Mouse (Mus musculus) stomach, embryonic 15.5 days (tissue): ENCODE results near the gene Atp5h. TPM values are rescaled to one million over a fixed set of nuclear protein-coding genes. Genes with fewer than 3 reads are reported as not detected.
A peak's percentile ranks its signal among the peaks of the same experiment; 100 is the strongest.
"Not testable (repeated sequence)": the region's sequence is repeated elsewhere in the genome, so short reads cannot be mapped to it uniquely, and the experiment has no call there.

ENCODE experiments used
- ATAC-seq: fragments of 200-750 bp; cut with Nextera tagmentation; 2 replicates; pipeline ENCODE4 v1.8.0; 2017; ENCODE audit warnings: low read depth, moderate number of reproducible peaks, moderate TSS enrichment; ENCODE audit not compliant: insufficient read depth, low FRiP score
- H3K27ac ChIP-seq: fragments of 300-500 bp; sonication (generic); 2 replicates; pipeline ENCODE4 v1.5.1; 2015; ENCODE audit warnings: mild to moderate bottlenecking, inconsistent platforms
- H3K27me3 ChIP-seq: fragments of 300-500 bp; sonication (generic); replicated peaks from 2 replicates; pipeline ENCODE4 v1.6.1; 2015; ENCODE audit warnings: inconsistent platforms
- H3K36me3 ChIP-seq: fragments of 300-500 bp; sonication (generic); 2 replicates; pipeline ENCODE4 v1.6.1; 2015; ENCODE audit warnings: inconsistent platforms
- H3K4me1 ChIP-seq: fragments of 300-500 bp; sonication (generic); 2 replicates; pipeline ENCODE4 v1.6.1; 2015; ENCODE audit warnings: inconsistent platforms
- H3K4me2 ChIP-seq: fragments of 300-500 bp; sonication (generic); 2 replicates; pipeline ENCODE4 v1.6.1; 2015; ENCODE audit warnings: mild to moderate bottlenecking, inconsistent platforms
- H3K4me3 ChIP-seq: fragments of 300-500 bp; sonication (generic); replicated peaks from 2 replicates; pipeline ENCODE4 v1.5.1; 2015; ENCODE audit warnings: inconsistent platforms
- H3K9ac ChIP-seq: fragments of 300-500 bp; sonication (generic); 2 replicates; pipeline ENCODE4 v1.6.1; 2015; ENCODE audit warnings: inconsistent platforms
- H3K9me3 ChIP-seq: fragments of 300-500 bp; sonication (generic); 2 replicates; pipeline ENCODE4 v1.6.1; 2016; ENCODE audit warnings: inconsistent platforms
- WGBS: fragments of 180-500 bp; shearing (Covaris S2); methylation state at CpG from one replicate; pipeline ENCODE4 v1.1.7; 2015; 5-methylcytosine and 5-hydroxymethylcytosine counted together
- polyA plus RNA-seq: library from polyadenylated mRNA; unstranded; fragments of >200 nt; fragmentation: Nextera tagmentation; extraction: Ambion mirVana; gene quantifications from 2 replicates; pipeline ENCODE4 v1.2.1, GENCODE M21; 2015

The Atp5h gene
- polyA plus RNA-seq = 824 and 904 TPM in 2 replicates

DNA sequence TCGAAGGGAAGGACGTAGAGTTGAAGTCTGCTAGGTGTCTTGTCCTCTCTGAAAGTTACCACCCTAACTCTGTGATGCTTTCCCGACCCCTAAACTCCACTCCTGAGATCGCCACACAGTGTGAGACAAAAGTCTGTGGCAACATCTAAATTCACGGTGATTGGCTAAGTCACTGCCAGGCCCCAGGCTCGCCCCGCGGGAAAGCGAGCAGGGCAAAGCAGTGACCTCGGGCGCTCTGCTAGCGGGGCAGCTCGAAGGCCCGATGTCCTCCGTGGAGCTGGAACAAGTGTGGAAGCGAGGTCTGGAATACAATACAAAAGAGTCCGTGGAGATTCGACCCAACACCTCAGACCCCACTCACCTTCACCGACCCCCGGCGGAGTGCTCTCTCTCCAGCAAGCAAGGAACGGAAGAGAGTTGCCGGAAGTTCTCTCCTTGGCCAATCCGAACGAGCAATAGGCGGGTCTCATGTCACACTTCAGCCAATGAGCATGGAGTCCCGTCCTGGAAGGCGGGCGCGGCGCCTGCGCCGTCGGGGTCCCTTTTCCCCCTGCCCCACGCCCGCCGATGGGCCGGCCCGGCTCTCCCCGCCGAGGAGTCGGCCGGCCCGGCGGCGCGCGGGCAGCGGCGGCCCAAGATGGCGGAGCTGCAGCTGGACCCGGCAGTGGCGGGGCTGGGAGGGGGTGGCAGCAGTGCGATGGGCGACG is at the start of gene Atp5h, which contains the start of gene Kctd2:
Gene Atp5h, minus strand, starts transcription at position 432 of the 707 bp plus-strand sequence.
Gene Kctd2, plus strand, starts transcription at position 598 of the 707 bp plus-strand sequence.
- H3K4me3 ChIP-seq = peak within 1 kb of the TSS; percentile 73
- H3K27me3 ChIP-seq = no peaks in the 10 kb centered on the region
- H3K9me3 ChIP-seq = no peaks in the 10 kb centered on the region
- ATAC-seq = peak; percentile 97
- H3K4me1 ChIP-seq = peaks cover 26% of the 10 kb centered on the region
- WGBS = under 1% methylated on average over 45 of the region's 56 CpGs
- peaks cover 24% of the 10 kb centered on the region for H3K36me3 ChIP-seq
- H3K27ac ChIP-seq = peak within 1 kb of the TSS; percentile 86
- peak within 1 kb of the TSS; percentile 96 for H3K4me2 ChIP-seq
- peak within 1 kb of the TSS; percentile 90 for H3K9ac ChIP-seq

DNA sequence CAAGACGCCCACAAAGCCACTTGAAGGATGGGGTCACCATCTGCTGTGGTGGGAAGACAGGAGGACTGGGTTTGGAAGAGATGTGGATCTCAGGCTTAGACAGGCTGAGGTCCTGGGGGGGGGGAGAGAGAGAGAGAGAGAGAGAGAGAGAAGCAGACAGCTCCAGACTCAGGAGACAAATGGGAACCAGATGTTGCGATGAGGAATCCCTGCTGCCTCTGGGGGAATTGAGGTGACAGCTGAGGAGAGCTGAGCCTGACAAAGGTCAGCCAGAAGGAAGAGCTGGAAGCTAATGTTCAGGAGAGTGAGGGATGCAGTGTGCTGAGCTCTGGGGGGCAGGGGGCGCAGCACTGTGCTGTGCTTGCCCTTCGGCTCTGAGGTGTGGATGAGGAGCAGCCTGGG is 47.5 kb upstream of the Atp5h start:
- H3K36me3 ChIP-seq = no peaks in the 10 kb centered on the region
- no peak overlapping the region for H3K27ac ChIP-seq
- no peaks in the 10 kb centered on the region for H3K9me3 ChIP-seq
- H3K4me2 ChIP-seq = no peak overlapping the region
- H3K4me1 ChIP-seq = peaks cover 8% of the 10 kb centered on the region
- H3K4me3 ChIP-seq = no peak overlapping the region
- WGBS = 29% methylated on average over 4 of the region's 4 CpGs
- no peak overlapping the region for H3K9ac ChIP-seq
- H3K27me3 ChIP-seq = no peaks in the 10 kb centered on the region
- 0 out of 2 replicates have a peak, but pooled peaks have one; percentile 12 for ATAC-seq

DNA sequence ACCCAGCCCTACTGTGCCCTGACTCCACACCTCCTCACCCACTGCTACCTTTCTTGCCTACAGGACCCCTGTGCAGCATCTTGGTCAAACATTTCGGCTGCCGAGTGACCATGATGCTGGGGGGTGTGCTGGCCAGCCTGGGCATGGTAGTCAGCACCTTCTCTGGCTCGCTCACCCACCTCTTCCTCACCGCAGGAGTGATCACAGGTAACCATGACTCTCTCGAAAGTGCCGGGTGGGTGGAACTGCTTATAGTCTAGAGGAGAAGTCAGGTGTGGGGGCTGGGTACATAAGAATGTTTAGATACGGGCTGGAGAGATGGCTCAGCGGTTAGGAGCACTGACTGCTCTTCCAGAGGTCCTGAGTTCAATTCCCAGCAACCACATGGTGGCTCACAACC is 45.1 kb upstream of the Atp5h start:
- no peak overlapping the region for H3K9ac ChIP-seq
- ATAC-seq = no peak
- no peaks in the 10 kb centered on the region for H3K36me3 ChIP-seq
- H3K4me2 ChIP-seq = no peak overlapping the region
- H3K27ac ChIP-seq = no peak overlapping the region
- no peaks in the 10 kb centered on the region for H3K9me3 ChIP-seq
- H3K4me1 ChIP-seq = peaks cover 8% of the 10 kb centered on the region
- no peak overlapping the region for H3K4me3 ChIP-seq
- H3K27me3 ChIP-seq = no peaks in the 10 kb centered on the region
- 88% methylated on average over 8 of the region's 8 CpGs for WGBS

DNA sequence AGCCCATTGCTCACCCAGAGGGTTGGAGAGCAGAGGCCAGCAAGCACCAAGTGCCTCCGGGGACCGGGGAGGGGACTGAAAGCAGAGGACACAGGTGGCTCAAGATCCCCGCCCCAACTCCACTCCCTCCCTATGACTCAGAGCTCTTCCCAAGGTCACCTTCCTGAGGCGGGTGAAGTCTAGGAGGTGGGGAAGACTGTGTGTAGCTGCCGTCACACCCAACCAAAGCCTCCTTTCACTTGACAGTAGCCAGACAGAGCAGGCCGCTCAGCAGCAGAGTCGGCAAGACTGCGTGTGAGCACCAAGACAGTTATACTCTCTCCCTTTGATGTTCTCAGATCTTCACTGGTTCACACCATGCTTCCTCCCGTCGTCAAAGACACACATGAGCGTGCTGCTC is 43.6 kb upstream of the Atp5h start:
- Histone ChIP-seq H3K4me3 (no peak overlapping the region), H3K4me2 (no peak overlapping the region), H3K9ac (no peak overlapping the region), H3K27ac (no peak overlapping the region), H3K9me3 (no peaks in the 10 kb centered on the region), H3K27me3 (no peaks in the 10 kb centered on the region), H3K36me3 (no peaks in the 10 kb centered on the region), H3K4me1 (peaks cover 8% of the 10 kb centered on the region)
- peak; percentile 76 for ATAC-seq
- WGBS = 57% methylated on average over 11 of the region's 11 CpGs

DNA sequence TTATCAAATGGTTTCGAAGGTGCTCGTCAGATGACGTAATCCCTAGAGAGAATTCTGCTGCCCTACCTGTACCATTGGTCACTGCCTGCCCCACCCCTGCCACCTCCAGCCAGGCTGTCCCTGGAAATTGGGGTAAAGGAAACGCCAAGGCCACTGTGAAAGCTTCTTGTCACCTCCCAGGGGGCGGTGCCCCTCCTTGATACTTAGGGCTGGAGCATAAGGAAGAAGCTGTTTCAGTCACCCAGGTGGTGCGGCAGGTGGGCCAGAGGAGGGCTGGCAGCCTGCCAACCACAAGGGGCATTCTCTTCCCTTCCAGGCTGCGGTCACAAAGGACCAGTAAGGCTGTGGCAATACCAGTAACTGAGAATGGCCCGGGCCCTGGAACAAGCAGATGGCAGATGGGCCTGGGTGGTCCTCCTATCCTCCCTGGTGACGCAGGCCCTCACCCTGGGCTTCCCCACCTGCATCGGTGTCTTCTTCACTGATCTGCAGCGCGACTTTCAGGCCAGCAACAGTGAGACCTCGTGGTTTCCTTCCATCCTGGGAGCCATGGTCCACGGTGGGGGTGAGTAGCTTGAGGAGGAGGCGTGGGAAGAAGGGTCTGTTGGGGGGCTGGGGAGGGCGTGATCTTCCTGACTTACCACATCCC is 42.6 kb upstream of the Atp5h start, which contains the start of gene Slc16a5:
Gene Slc16a5, plus strand, starts transcription at position 232 of the 649 bp plus-strand sequence.
- no peaks in the 10 kb centered on the region for H3K36me3 ChIP-seq
- H3K27me3 ChIP-seq = no peaks in the 10 kb centered on the region
- 0 out of 2 replicates have a peak, but pooled peaks have one; percentile 12 for ATAC-seq
- H3K4me2 ChIP-seq = no peak within 1 kb of the TSS
- WGBS = 66% methylated on average over 16 of the region's 16 CpGs
- no peak within 1 kb of the TSS for H3K9ac ChIP-seq
- no peaks in the 10 kb centered on the region for H3K9me3 ChIP-seq
- no peak within 1 kb of the TSS for H3K27ac ChIP-seq
- H3K4me1 ChIP-seq = peaks cover 11% of the 10 kb centered on the region
- no peak within 1 kb of the TSS for H3K4me3 ChIP-seq

DNA sequence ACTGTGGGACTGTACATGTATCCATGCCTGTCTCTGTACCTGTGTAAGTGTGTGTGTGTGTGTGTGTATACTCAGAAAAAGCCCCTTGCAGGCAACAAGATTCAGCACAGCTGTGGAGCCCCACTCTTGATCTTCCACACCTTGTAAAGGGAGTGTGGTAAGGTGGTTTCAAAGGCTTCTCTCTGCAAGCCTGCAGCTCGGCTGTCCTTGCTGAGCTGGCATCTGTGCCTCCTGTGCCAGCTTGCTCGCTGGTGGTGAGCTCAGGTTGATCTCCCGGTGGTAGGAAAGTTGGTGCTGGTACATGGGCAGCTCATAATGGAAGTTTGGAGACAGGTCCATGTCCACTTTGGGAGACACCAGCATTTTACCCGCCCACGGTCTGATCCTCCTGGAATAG is 42.1 kb upstream of the Atp5h start:
- Histone ChIP-seq H3K4me2 (no peak overlapping the region), H3K4me3 (no peak overlapping the region), H3K27ac (no peak overlapping the region), H3K4me1 (peaks cover 12% of the 10 kb centered on the region), H3K9ac (no peak overlapping the region), H3K36me3 (no peaks in the 10 kb centered on the region), H3K9me3 (no peaks in the 10 kb centered on the region), H3K27me3 (no peaks in the 10 kb centered on the region)
- WGBS = 67% methylated on average over 5 of the region's 5 CpGs
- no peak for ATAC-seq

DNA sequence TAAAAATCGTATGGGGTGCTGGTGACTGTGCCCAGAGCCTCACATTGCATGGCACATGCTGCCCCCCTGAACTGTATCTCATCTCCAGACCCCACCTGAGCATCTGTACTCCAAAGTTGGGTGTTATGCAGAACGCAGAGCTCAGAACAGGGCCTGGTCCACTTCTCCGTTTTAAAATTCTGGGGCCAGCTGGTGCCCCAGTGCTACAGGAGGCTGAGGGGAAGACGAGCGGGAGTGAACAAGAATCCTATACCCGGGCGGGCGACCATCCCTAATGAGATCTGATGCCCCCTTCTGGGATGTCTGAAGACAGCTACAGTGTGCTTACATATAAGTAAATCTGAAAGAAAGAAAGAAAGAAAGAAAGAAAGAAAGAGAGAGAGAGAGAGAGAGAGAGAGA is 41.2 kb upstream of the Atp5h start:
- 29% methylated on average over 8 of the region's 8 CpGs for WGBS
- H3K36me3 ChIP-seq = no peaks in the 10 kb centered on the region
- no peaks in the 10 kb centered on the region for H3K9me3 ChIP-seq
- no peak overlapping the region for H3K4me3 ChIP-seq
- H3K27me3 ChIP-seq = no peaks in the 10 kb centered on the region
- no peak overlapping the region for H3K27ac ChIP-seq
- H3K4me1 ChIP-seq = peaks cover 12% of the 10 kb centered on the region
- no peak for ATAC-seq
- H3K4me2 ChIP-seq = no peak overlapping the region
- H3K9ac ChIP-seq = no peak overlapping the region

DNA sequence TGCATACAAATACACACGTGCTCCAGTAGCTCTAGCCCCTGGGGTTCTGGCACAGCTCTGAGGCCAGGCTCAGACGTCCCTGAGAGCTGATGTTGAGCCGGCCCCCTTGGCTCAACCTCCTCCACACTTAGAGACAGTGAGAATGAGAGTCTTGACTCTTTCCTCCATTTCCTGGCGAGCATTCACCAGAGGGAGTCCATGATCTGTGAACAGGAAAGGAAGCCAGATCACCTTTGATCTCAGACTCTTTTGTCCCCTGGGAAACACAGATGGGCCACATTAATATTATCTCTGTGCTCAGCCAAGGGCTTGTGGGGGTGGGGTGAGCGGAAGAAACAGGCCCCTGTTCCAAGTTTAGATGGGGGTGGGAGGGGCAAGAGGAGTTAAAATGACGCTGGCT is 37.6 kb upstream of the Atp5h start:
- Histone ChIP-seq H3K36me3 (no peaks in the 10 kb centered on the region), H3K27ac (no peak overlapping the region), H3K27me3 (no peaks in the 10 kb centered on the region), H3K9ac (no peak overlapping the region), H3K9me3 (no peaks in the 10 kb centered on the region), H3K4me3 (no peak overlapping the region), H3K4me1 (peaks cover 6% of the 10 kb centered on the region; the same call in 1 of the 2 replicates), H3K4me2 (no peak overlapping the region)
- ATAC-seq = peak; percentile 15; the same call in 1 of the 2 replicates
- WGBS = 31% methylated on average over 6 of the region's 6 CpGs

DNA sequence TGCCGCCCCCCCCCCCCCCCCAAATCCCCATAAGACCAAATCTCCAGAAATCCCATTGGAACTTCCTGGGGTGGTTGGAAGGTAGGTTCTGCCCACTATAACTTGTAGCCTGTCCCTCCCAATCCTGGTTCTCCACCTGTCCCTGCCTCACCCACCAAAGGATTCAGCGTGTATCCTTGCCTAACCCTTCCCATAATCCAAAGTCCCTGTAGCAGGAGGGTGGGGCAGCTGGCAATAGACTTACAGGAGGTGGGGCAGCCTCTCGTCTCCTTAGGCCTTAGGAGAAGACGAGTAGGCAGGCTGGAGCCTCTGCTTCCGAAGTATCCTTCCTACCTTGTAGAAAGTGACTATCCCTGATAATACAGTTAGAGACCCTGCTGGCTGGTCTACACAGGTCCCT is 36.4 kb upstream of the Atp5h start:
- no peak overlapping the region for H3K4me2 ChIP-seq
- H3K9me3 ChIP-seq = no peaks in the 10 kb centered on the region
- H3K4me1 ChIP-seq = peaks cover 6% of the 10 kb centered on the region; the same call in 1 of the 2 replicates
- no peak overlapping the region for H3K9ac ChIP-seq
- H3K4me3 ChIP-seq = no peak overlapping the region
- H3K27ac ChIP-seq = no peak overlapping the region
- H3K27me3 ChIP-seq = no peaks in the 10 kb centered on the region
- 79% methylated on average over 5 of the region's 5 CpGs for WGBS
- no peak for ATAC-seq
- H3K36me3 ChIP-seq = no peaks in the 10 kb centered on the region

DNA sequence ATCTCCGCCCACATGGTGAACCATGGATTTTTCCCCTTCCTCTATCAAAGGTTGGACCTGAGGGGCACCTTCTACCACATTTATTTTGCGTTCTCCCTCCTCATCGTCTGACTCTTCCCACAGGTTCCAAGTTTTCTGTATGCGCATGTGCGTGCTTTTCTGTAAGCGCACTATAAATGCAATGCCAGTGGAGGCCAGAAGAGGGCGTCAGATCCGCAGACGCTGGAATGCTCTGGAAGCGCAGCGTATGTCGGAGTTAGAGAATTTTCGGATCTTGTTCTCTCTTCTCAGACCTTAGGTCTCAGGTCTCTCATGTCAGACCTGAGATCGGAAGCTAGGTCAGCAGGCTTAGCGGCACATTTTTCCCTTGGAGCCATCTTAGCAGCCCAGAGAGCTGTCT is 35.9 kb upstream of the Atp5h start:
- ATAC-seq = no peak
- no peak overlapping the region for H3K27ac ChIP-seq
- H3K9me3 ChIP-seq = no peaks in the 10 kb centered on the region
- 85% methylated on average over 15 of the region's 15 CpGs for WGBS
- no peaks in the 10 kb centered on the region for H3K36me3 ChIP-seq
- H3K27me3 ChIP-seq = no peaks in the 10 kb centered on the region
- no peak overlapping the region for H3K4me2 ChIP-seq
- H3K4me3 ChIP-seq = no peak overlapping the region
- no peak overlapping the region for H3K9ac ChIP-seq
- H3K4me1 ChIP-seq = peaks cover 6% of the 10 kb centered on the region; the same call in 1 of the 2 replicates

DNA sequence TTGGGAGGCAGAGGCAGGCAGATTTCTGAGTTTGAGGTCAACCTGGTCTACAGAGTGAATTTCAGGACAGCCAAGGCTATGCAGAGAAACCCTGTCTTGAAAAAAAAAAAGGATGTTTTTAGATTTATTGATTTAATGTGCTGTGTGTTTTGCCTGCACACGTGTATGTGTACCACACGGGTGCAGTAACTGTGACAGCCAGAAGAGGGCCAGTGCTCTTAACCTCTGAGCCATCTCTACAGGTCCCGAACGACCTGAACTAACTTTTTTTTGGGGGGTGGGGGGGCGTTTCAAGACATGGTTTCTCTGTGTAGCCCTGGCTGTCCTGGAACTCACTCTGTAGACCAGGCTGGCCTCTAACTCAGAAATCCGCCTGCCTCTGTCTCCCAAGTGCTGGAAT is 35.1 kb upstream of the Atp5h start:
- ATAC-seq, H3K36me3 ChIP-seq, H3K27ac ChIP-seq, H3K4me3 ChIP-seq, H3K4me2 ChIP-seq, H3K4me1 ChIP-seq, H3K27me3 ChIP-seq, H3K9me3 ChIP-seq, H3K9ac ChIP-seq: not testable (repeated sequence)
- 86% methylated on average over 6 of the region's 6 CpGs for WGBS

DNA sequence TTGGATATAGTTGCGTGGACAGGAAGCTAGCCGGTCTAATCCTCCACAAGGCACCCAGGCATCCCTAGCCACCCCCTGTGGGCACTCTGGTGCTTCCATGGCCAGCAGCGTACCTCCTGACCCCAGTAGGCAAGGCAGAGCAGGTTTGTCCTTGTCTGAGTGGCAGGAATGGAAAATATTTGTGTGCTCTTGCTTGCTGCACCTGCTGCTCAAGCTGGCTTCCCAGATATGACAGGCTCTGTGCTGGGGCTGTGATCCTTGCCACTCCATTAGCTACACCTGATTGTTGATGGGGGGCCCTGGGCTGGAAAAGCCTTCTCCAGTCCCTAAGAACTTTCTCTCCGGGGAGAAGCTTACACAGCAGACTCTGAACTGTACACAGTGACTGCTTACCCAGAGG is 33.5 kb upstream of the Atp5h start:
- Histone ChIP-seq H3K4me3 (no peak overlapping the region), H3K9me3 (no peaks in the 10 kb centered on the region), H3K9ac (no peak overlapping the region), H3K36me3 (no peaks in the 10 kb centered on the region), H3K4me1 (peaks cover 6% of the 10 kb centered on the region; the same call in 1 of the 2 replicates), H3K4me2 (no peak overlapping the region), H3K27ac (no peak overlapping the region; the same call in 1 of the 2 replicates), H3K27me3 (no peaks in the 10 kb centered on the region)
- ATAC-seq = peak; percentile 8; the same call in 1 of the 2 replicates
- 61% methylated on average over 4 of the region's 4 CpGs for WGBS
